Mouse (Mus musculus): ENCODE data around the gene Clec11a.

- TF ChIP-seq CTCF (IDR thresholded peaks at IDR 0.05; ENCODE audit: insufficient read depth, low read length): peak; percentile 22; the same call in 1 of the 2 replicates
- no peak for TF ChIP-seq POLR2A (IDR thresholded peaks at IDR 0.05; ENCODE audit: borderline replicate concordance, extremely low read depth, low read depth, low read length)
Observed at GRCm38 (mm10) chr7:44311713-44312304, 5.1 kb upstream of the Clec11a start.

Data from lung, adult 2 months (tissue).